Mouse (Mus musculus) MEL (cell line): ENCODE results near the gene Gm43064. TPM values are rescaled to one million over a fixed set of nuclear protein-coding genes. Genes with fewer than 3 reads are reported as not detected.

Source experiments
- DNase-seq: peaks from one replicate; pipeline ENCODE4 v3.0.0; 2011; ENCODE audit warnings: low read depth, low spot score
- H3K27ac ChIP-seq: 2 replicates; pipeline ENCODE4 v1.5.1; 2012; ENCODE audit warnings: low read depth, mild to moderate bottlenecking, control low read depth, low read length, moderate library complexity; ENCODE audit not compliant: control insufficient read depth
- H3K27me3 ChIP-seq, 2 experiments: fragments of 150-350 bp in 1 of 2; sonication (generic) in 1 of 2; 2 replicates each; pipeline ENCODE4 v1.6.1; 2012; ENCODE audit warnings: low read length in 2 of 2, mild to moderate bottlenecking in 2 of 2, improper control_type of control experiment in 1 of 2, moderate library complexity in 1 of 2; ENCODE audit not compliant: insufficient read depth in 2 of 2, control insufficient read depth in 1 of 2
- H3K36me3 ChIP-seq, 2 experiments: 2 replicates each; pipeline ENCODE4 v1.6.1; 2012 to 2014; ENCODE audit warnings: low read length in 2 of 2, improper control_type of control experiment in 1 of 2, inconsistent platforms in 1 of 2, mild to moderate bottlenecking in 1 of 2; ENCODE audit not compliant: insufficient read depth in 2 of 2, control insufficient read depth in 1 of 2
- H3K4me1 ChIP-seq, 2 experiments: fragments of 150-350 bp in 1 of 2; sonication (generic) in 1 of 2; 2 replicates each; pipeline ENCODE4 v1.6.1; 2012; ENCODE audit warnings: low read length in 2 of 2, improper control_type of control experiment in 1 of 2, mild to moderate bottlenecking in 1 of 2; ENCODE audit not compliant: insufficient read depth in 2 of 2, control insufficient read depth in 1 of 2
- H3K4me3 ChIP-seq, 2 experiments: fragments of 150-350 bp in 1 of 2; sonication (generic) in 1 of 2; 2 replicates each; pipeline ENCODE4 v1.5.1; 2012; ENCODE audit warnings: low read depth in 2 of 2, low read length in 2 of 2, mild to moderate bottlenecking in 2 of 2, moderate library complexity in 2 of 2, control low read depth in 1 of 2, improper control_type of control experiment in 1 of 2; ENCODE audit not compliant: control insufficient read depth in 1 of 2, insufficient read depth in 1 of 2
- H3K79me2 ChIP-seq: 2 replicates; pipeline ENCODE4 v1.6.1; 2012; ENCODE audit warnings: mild to moderate bottlenecking, low read length, moderate library complexity; ENCODE audit not compliant: control insufficient read depth, poor library complexity, insufficient read depth
- H3K9ac ChIP-seq: 2 replicates; pipeline ENCODE4 v1.6.1; 2012; ENCODE audit warnings: low read depth, mild to moderate bottlenecking, control low read depth, low read length, moderate library complexity; ENCODE audit not compliant: control insufficient read depth, poor library complexity, severe bottlenecking
- H3K9me3 ChIP-seq: fragments of 150-350 bp; sonication (generic); replicated peaks from 2 replicates; pipeline ENCODE4 v1.6.1; 2012; ENCODE audit warnings: mild to moderate bottlenecking, low read length, improper control_type of control experiment, moderate library complexity; ENCODE audit not compliant: insufficient read depth
- BHLHE40 ChIP-seq: IDR thresholded peaks from 2 replicates; pipeline ENCODE4 v1.6.1; 2012; ENCODE audit warnings: low read depth, mild to moderate bottlenecking, inconsistent platforms, low read length, improper control_type of control experiment, borderline replicate concordance
- CHD1 ChIP-seq: IDR thresholded peaks from 2 replicates; pipeline ENCODE4 v1.6.1; 2012; ENCODE audit warnings: low read depth, mild to moderate bottlenecking, inconsistent platforms, low read length, improper control_type of control experiment
- CHD2 ChIP-seq: IDR thresholded peaks from 2 replicates; pipeline ENCODE4 v1.6.1; 2011; ENCODE audit warnings: low read length, improper control_type of control experiment
- CTCF ChIP-seq, 3 experiments: IDR thresholded peaks in 2 of 3; conservative IDR thresholded peaks in 1 of 3; 2 replicates each; pipeline ENCODE4 v1.5.1; 2011 to 2012; ENCODE audit warnings: low read length in 3 of 3, low read depth in 2 of 3, mild to moderate bottlenecking in 2 of 3, improper control_type of control experiment in 1 of 3, inconsistent platforms in 1 of 3, mixed read lengths in 1 of 3, moderate library complexity in 1 of 3; ENCODE audit not compliant: control insufficient read depth in 1 of 3, insufficient read depth in 1 of 3, poor library complexity in 1 of 3, severe bottlenecking in 1 of 3
- E2F4 ChIP-seq: IDR thresholded peaks from 2 replicates; pipeline ENCODE4 v1.6.1; 2011; ENCODE audit warnings: low read depth, low read length, improper control_type of control experiment, borderline replicate concordance
- ELF1 ChIP-seq: IDR thresholded peaks from 2 replicates; pipeline ENCODE4 v1.6.1; 2014; ENCODE audit warnings: low read depth, mild to moderate bottlenecking, inconsistent platforms, low read length, improper control_type of control experiment, moderate library complexity
- EP300 ChIP-seq, 2 experiments: IDR thresholded peaks; 2 replicates each; pipeline ENCODE4 v1.6.1; 2011; ENCODE audit warnings: improper control_type of control experiment in 2 of 2, low read length in 2 of 2, low read depth in 1 of 2, mild to moderate bottlenecking in 1 of 2
- GABPA ChIP-seq: IDR thresholded peaks from 2 replicates; pipeline ENCODE4 v1.6.1; 2012; ENCODE audit warnings: low read depth, mild to moderate bottlenecking, inconsistent platforms, low read length, improper control_type of control experiment, moderate library complexity
- GATA1 ChIP-seq: IDR thresholded peaks from 2 replicates; pipeline ENCODE4 v1.6.1; 2011; ENCODE audit warnings: low read depth, low read length, improper control_type of control experiment
- JUND ChIP-seq: IDR thresholded peaks from 2 replicates; pipeline ENCODE4 v1.6.1; 2011; ENCODE audit warnings: low read depth, mild to moderate bottlenecking, improper control_type of control experiment, low read length
- MAFK ChIP-seq: IDR thresholded peaks from 2 replicates; pipeline ENCODE4 v1.6.1; 2011; ENCODE audit warnings: low read depth, mild to moderate bottlenecking, low read length, improper control_type of control experiment, borderline replicate concordance
- MAX ChIP-seq: IDR thresholded peaks from 2 replicates; pipeline ENCODE4 v1.6.1; 2011; ENCODE audit warnings: low read length, improper control_type of control experiment
- MAZ ChIP-seq: IDR thresholded peaks from 2 replicates; pipeline ENCODE4 v1.6.1; 2012; ENCODE audit warnings: low read depth, mild to moderate bottlenecking, inconsistent platforms, low read length, improper control_type of control experiment
- MEF2A ChIP-seq: IDR thresholded peaks from 2 replicates; pipeline ENCODE4 v1.6.1; 2014; ENCODE audit warnings: low read depth, mild to moderate bottlenecking, inconsistent platforms, low read length, improper control_type of control experiment; ENCODE audit not compliant: poor library complexity, insufficient replicate concordance, severe bottlenecking; ENCODE audit errors: extremely low read depth
- MXI1 ChIP-seq: IDR thresholded peaks from 2 replicates; pipeline ENCODE4 v1.6.1; 2011; ENCODE audit warnings: mild to moderate bottlenecking, low read depth, low read length, improper control_type of control experiment
- POLR2AphosphoS5 ChIP-seq: IDR thresholded peaks from 2 replicates; pipeline ENCODE4 v1.6.1; 2012; ENCODE audit warnings: low read depth, borderline replicate concordance, mild to moderate bottlenecking, inconsistent platforms, low read length, moderate library complexity, mixed read lengths
- RAD21 ChIP-seq: IDR thresholded peaks from 2 replicates; pipeline ENCODE4 v1.6.1; 2011; ENCODE audit warnings: mild to moderate bottlenecking, low read depth, low read length, improper control_type of control experiment
- RCOR1 ChIP-seq: IDR thresholded peaks from 2 replicates; pipeline ENCODE4 v1.6.1; 2012; ENCODE audit warnings: low read depth, mild to moderate bottlenecking, inconsistent platforms, low read length, improper control_type of control experiment
- SIN3A ChIP-seq: IDR thresholded peaks from 2 replicates; pipeline ENCODE4 v1.6.1; 2012; ENCODE audit warnings: low read length, improper control_type of control experiment, inconsistent platforms
- SMC3 ChIP-seq: IDR thresholded peaks from 2 replicates; pipeline ENCODE4 v1.6.1; 2011; ENCODE audit warnings: low read depth, low read length, improper control_type of control experiment
- TBP ChIP-seq: IDR thresholded peaks from 2 replicates; pipeline ENCODE4 v1.8.0; 2011; ENCODE audit warnings: low read depth, low read length, improper control_type of control experiment
- USF1 ChIP-seq: IDR thresholded peaks from 2 replicates; pipeline ENCODE4 v1.6.1; 2014; ENCODE audit warnings: low read depth, mild to moderate bottlenecking, inconsistent platforms, low read length, improper control_type of control experiment, moderate library complexity
- USF2 ChIP-seq, 2 experiments: IDR thresholded peaks; 2 replicates each; pipeline ENCODE4 v1.6.1; 2011 to 2012; ENCODE audit warnings: improper control_type of control experiment in 2 of 2, low read length in 2 of 2, borderline replicate concordance in 1 of 2, inconsistent platforms in 1 of 2, low read depth in 1 of 2, mild to moderate bottlenecking in 1 of 2; ENCODE audit not compliant: insufficient read depth in 1 of 2
- ZC3H11A ChIP-seq: IDR thresholded peaks from 2 replicates; pipeline ENCODE4 v1.6.1; 2012; ENCODE audit warnings: low read depth, mild to moderate bottlenecking, inconsistent platforms, low read length, improper control_type of control experiment
- ZKSCAN1 ChIP-seq: IDR thresholded peaks from 2 replicates; pipeline ENCODE4 v1.6.1; 2012; ENCODE audit warnings: low read depth, mild to moderate bottlenecking, inconsistent platforms, low read length, improper control_type of control experiment, moderate library complexity
- ZNF384 ChIP-seq: IDR thresholded peaks from 2 replicates; pipeline ENCODE4 v1.6.1; 2012; ENCODE audit warnings: low read depth, mild to moderate bottlenecking, inconsistent platforms, low read length, improper control_type of control experiment
- polyA plus RNA-seq, 2 experiments: library from polyadenylated mRNA; stranded (reverse) in 1 of 2; unstranded in 1 of 2; fragments of >175 nt in 1 of 2; fragments of >200 nt in 1 of 2; gene quantifications; 2 replicates each; pipeline versions ENCODE4 v1.2.1 to v1.2.4; 2012; ENCODE audit warnings: low replicate concordance in 2 of 2, low read depth in 1 of 2; ENCODE audit not compliant: insufficient read length in 2 of 2, insufficient read depth in 1 of 2, missing spikeins in 1 of 2
- total RNA-seq: library from RNA; depleted of rRNA; stranded (reverse); fragments of 300-350 nt; gene quantifications from 2 replicates; pipeline ENCODE4 v1.2.3, GENCODE M21; 2012

Gene Gm43064
- total and polyA plus RNA-seq, 3 experiments, result 0.14 to 0.50 TPM; not detected in 1

GRCm38 (mm10) chr3:103805671-103806070, 3.7 kb upstream of the Gm43064 start:
- Histone ChIP-seq H3K4me1 (peaks cover 23 to 36% of the 10 kb centered on the region in 2 experiments), H3K9me3 (no peaks in the 10 kb centered on the region), H3K36me3 (peaks cover 0 to 40% of the 10 kb centered on the region in 2 experiments), H3K79me2 (peaks cover 21% of the 10 kb centered on the region), H3K9ac (no peak overlapping the region), H3K27me3 (no peaks in the 10 kb centered on the region), H3K27ac (no peak overlapping the region), H3K4me3 (no peak overlapping the region)
- no peak for DNase-seq
- TF ChIP-seq CHD2, result no peak
- no peak for TF ChIP-seq RAD21
- TF ChIP-seq MEF2A, result no peak
- TF ChIP-seq ELF1, result no peak
- no peak for TF ChIP-seq USF2 (IDR thresholded peaks at IDR 0.05; ENCODE audit: borderline replicate concordance in 1 of 2, insufficient read depth in 1 of 2, low read depth in 1 of 2, low read length in 2 of 2)
- TF ChIP-seq SIN3A, result no peak
- TF ChIP-seq MAFK, result no peak
- no peak for TF ChIP-seq MAX
- TF ChIP-seq CTCF (IDR thresholded peaks at IDR 0.05 in 2 of 3, conservative IDR thresholded peaks at IDR 0.05 in 1 of 3; ENCODE audit: control insufficient read depth in 1 of 3, insufficient read depth in 1 of 3, low read depth in 2 of 3, low read length in 3 of 3, poor library complexity in 1 of 3, severe bottlenecking in 1 of 3), result no peak
- no peak for TF ChIP-seq POLR2AphosphoS5
- no peak for TF ChIP-seq RCOR1

- Histone ChIP-seq H3K9me3 (no peaks in the 10 kb centered on the region), H3K36me3 (peaks cover 0 to 13% of the 10 kb centered on the region in 2 experiments), H3K27ac (peak overlapping the region; percentile 97), H3K4me3 (peak overlapping the region; percentile 83 to 100), H3K4me1 (peaks cover 4 to 6% of the 10 kb centered on the region in 2 experiments; a peak in 3 of 4 replicates), H3K9ac (peak overlapping the region; percentile 100), H3K79me2 (peaks cover 19% of the 10 kb centered on the region), H3K27me3 (no peaks in the 10 kb centered on the region)
- TF ChIP-seq SMC3, result peak; percentile 6; the same call in 1 of the 2 replicates
- no peak for TF ChIP-seq JUND
- no peak for DNase-seq
Measured at GRCm38 (mm10) chr3:103809799-103810150, 402 bp downstream of the Gm43064 start.

GRCm38 (mm10) chr3:103810967-103811366, 1.6 kb downstream of the Gm43064 start:
- H3K4me3 ChIP-seq, result no peak overlapping the region
- H3K9me3 ChIP-seq, result no peaks in the 10 kb centered on the region
- peaks cover 4 to 6% of the 10 kb centered on the region in 2 experiments; a peak in 3 of 4 replicates for H3K4me1 ChIP-seq
- H3K27ac ChIP-seq, result no peak overlapping the region
- peaks cover 19% of the 10 kb centered on the region for H3K79me2 ChIP-seq
- H3K36me3 ChIP-seq, result peaks cover 0 to 12% of the 10 kb centered on the region in 2 experiments
- no peaks in the 10 kb centered on the region for H3K27me3 ChIP-seq
- DNase-seq, result no peak
- no peak overlapping the region for H3K9ac ChIP-seq
- no peak for TF ChIP-seq CHD1
- TF ChIP-seq ZNF384, result no peak
- TF ChIP-seq RAD21, result no peak
- no peak for TF ChIP-seq E2F4
- TF ChIP-seq SIN3A, result no peak
- no peak for TF ChIP-seq USF2 (IDR thresholded peaks at IDR 0.05; ENCODE audit: borderline replicate concordance in 1 of 2, insufficient read depth in 1 of 2, low read depth in 1 of 2, low read length in 2 of 2)
- TF ChIP-seq GABPA, result no peak
- TF ChIP-seq BHLHE40, result no peak
- TF ChIP-seq SMC3, result no peak
- no peak for TF ChIP-seq TBP
- TF ChIP-seq MXI1, result no peak
- no peak for TF ChIP-seq MAZ
- no peak for TF ChIP-seq EP300 (IDR thresholded peaks at IDR 0.05; ENCODE audit: low read depth in 1 of 2, low read length in 2 of 2)
- TF ChIP-seq ZKSCAN1, result no peak
- TF ChIP-seq ZC3H11A, result no peak
- TF ChIP-seq CTCF (IDR thresholded peaks at IDR 0.05 in 2 of 3, conservative IDR thresholded peaks at IDR 0.05 in 1 of 3; ENCODE audit: control insufficient read depth in 1 of 3, insufficient read depth in 1 of 3, low read depth in 2 of 3, low read length in 3 of 3, poor library complexity in 1 of 3, severe bottlenecking in 1 of 3), result no peak
- TF ChIP-seq USF1, result no peak
- TF ChIP-seq GATA1, result no peak
